16 mouse cellular contexts compared by ENCODE assay signal in genomic region chr9:16660940-16661339, GRCm38 (mm10).
"Had no signal": no experiment of that assay in that cellular context is flagged by ENCODE, and none has a peak within 500 bp of the region (broad histone marks: within the 10 kb centered on the region; RNA-seq: fewer than 3 reads in every experiment).

No protein-coding gene starts in this region.

- H3K9me3 ChIP-seq: limb, embryonic 13.5 days; liver, embryonic 15.5 days; megakaryocyte, embryonic 14.5 days; stomach, embryonic 15.5 days had no signal

- H3K9ac ChIP-seq: limb, embryonic 13.5 days; liver, embryonic 15.5 days; stomach, embryonic 15.5 days had no signal

- H3K36me3 ChIP-seq: limb, embryonic 13.5 days; liver, embryonic 15.5 days; stomach, embryonic 15.5 days had no signal

- H3K4me3 ChIP-seq: layer of hippocampus, adult 2 months; limb, embryonic 13.5 days; liver, embryonic 15.5 days; megakaryocyte, embryonic 14.5 days; stomach, embryonic 15.5 days had no signal

- DNase-seq: kidney, adult 11 months; kidney, adult 9 months; kidney, postnatal 4 days; lung, adult 2 months; lung, postnatal 10 days; thymus, adult 2 months; thymus, postnatal 25 days had no signal

- H3K4me1 ChIP-seq: liver, embryonic 15.5 days; megakaryocyte, embryonic 14.5 days; stomach, embryonic 15.5 days had no signal

- H3K4me2 ChIP-seq: limb, embryonic 13.5 days; liver, embryonic 11.5 days; liver, embryonic 15.5 days; midbrain, embryonic 11.5 days; stomach, embryonic 15.5 days had no signal

- H3K27ac ChIP-seq: kidney, postnatal 0 days; layer of hippocampus, adult 2 months; limb, embryonic 13.5 days; liver, embryonic 15.5 days; macrophage; stomach, embryonic 15.5 days had no signal

- H3K27me3 ChIP-seq: limb, embryonic 13.5 days; liver, embryonic 15.5 days; megakaryocyte, embryonic 14.5 days; stomach, embryonic 15.5 days had no signal
